Mouse (Mus musculus) midbrain, embryonic 14.5 days (tissue): ENCODE measurements around the gene Bnc1. TPM values are rescaled to one million over a fixed set of nuclear protein-coding genes. Genes with fewer than 3 reads are reported as not detected.
A peak's percentile ranks its signal among the peaks of the same experiment; 100 is the strongest.

Experiments used
- ATAC-seq: fragments of 200-750 bp; cut with Nextera tagmentation; 2 replicates; pipeline ENCODE4 v1.8.0; 2017; ENCODE audit warnings: moderate number of reproducible peaks, moderate library complexity; ENCODE audit not compliant: low FRiP score, low TSS enrichment
- DNase-seq: peaks from one replicate; pipeline ENCODE4 v3.0.0-alpha.2; 2015
- H3K27ac ChIP-seq: fragments of 300-500 bp; sonication (generic); replicated peaks from 2 replicates; pipeline ENCODE4 v1.5.1; 2014; ENCODE audit warnings: mild to moderate bottlenecking, low read depth, low read length, moderate library complexity
- H3K27me3 ChIP-seq: fragments of 300-500 bp; sonication (generic); 2 replicates; pipeline ENCODE4 v1.6.1; 2014; ENCODE audit warnings: low read length, control low read depth, mixed read lengths; ENCODE audit not compliant: control insufficient read depth, insufficient read depth
- H3K36me3 ChIP-seq: fragments of 300-500 bp; sonication (generic); 2 replicates; pipeline ENCODE4 v1.6.1; 2014; ENCODE audit warnings: low read length, control low read depth; ENCODE audit not compliant: control insufficient read depth, insufficient read depth
- H3K4me1 ChIP-seq: fragments of 300-500 bp; sonication (generic); 2 replicates; pipeline ENCODE4 v1.6.1; 2014; ENCODE audit warnings: mild to moderate bottlenecking, antibody characterized with exemption, low read length, control low read depth; ENCODE audit not compliant: control insufficient read depth, insufficient read depth
- H3K4me2 ChIP-seq: fragments of 300-500 bp; sonication (generic); 2 replicates; pipeline ENCODE4 v1.6.1; 2014; ENCODE audit warnings: mild to moderate bottlenecking, low read length, moderate library complexity
- H3K4me3 ChIP-seq: fragments of 300-500 bp; sonication (generic); replicated peaks from 2 replicates; pipeline ENCODE4 v1.5.1; 2014; ENCODE audit warnings: low read depth, low read length
- H3K9ac ChIP-seq: fragments of 300-500 bp; sonication (generic); replicated peaks from 2 replicates; pipeline ENCODE4 v1.6.1; 2014; ENCODE audit warnings: mild to moderate bottlenecking, low read length, moderate library complexity
- H3K9me3 ChIP-seq: fragments of 300-500 bp; sonication (generic); 2 replicates; pipeline ENCODE4 v1.6.1; 2016; ENCODE audit warnings: low read length, control low read depth, mixed read lengths; ENCODE audit not compliant: control insufficient read depth
- WGBS: fragments of 180-500 bp; shearing (Covaris S2); extraction: QIAGEN DNeasy Blood & Tissue Kit; methylation state at CpG from one replicate; pipeline ENCODE4 v1.1.7; 2014; 5-methylcytosine and 5-hydroxymethylcytosine counted together
- polyA plus RNA-seq: library from polyadenylated mRNA; unstranded; fragments of >200 nt; fragmentation: Nextera tagmentation; extraction: Ambion mirVana; gene quantifications from 2 replicates; pipeline ENCODE4 v1.2.1, GENCODE M21; 2014

Bnc1 gene
- polyA plus RNA-seq = 0.27 and 0.30 TPM in 2 replicates

DNA sequence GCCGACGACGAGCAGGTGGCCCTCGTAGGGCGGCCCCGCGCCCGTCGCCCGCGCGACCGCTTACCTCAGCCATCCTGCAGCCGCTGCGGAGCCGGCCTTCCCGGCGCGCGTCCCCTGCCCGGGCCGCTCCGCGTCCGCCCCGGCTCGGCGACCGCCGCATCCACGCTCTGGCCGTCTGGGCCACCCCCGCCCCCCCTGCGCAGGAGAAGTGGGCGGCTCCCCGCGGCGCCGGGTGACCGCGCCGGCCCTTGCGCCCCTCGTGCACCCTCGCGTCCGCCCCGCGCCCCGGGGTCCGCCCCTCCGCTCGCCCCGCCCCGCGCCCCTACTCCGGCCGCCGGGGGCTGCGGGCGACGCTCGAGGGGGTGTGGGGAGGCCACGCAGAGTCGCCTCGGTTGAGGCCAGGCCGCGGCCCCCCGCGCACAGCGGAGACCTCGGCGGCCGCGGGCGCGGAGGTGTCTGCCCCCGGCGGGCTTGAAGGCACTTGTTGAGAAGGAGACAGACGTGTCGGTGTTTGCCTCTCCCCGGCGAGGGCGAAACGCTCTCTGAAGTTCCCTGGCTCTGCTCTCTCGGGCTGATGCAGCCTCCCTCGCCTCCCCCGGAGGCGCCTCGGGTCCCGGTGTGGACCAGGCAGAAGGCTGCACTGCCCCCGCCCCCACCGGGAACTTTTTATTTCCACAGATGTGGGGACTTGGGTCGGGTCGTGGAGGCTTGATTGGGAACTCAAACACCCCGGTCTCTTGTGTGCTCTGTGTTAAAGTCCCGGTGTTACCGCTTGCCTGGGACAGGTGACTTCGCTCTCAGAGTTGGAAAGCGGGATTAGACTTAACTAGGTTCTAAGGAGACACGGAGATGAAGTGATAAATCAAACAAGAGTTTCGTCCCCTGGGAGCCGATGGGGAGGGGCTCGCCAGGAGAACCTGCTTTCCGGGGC is at the start of gene Bnc1:
Bnc1 (minus strand) TSS at position 162 of the 931 bp plus-strand sequence.
- Histone ChIP-seq H3K36me3 (no peaks in the 10 kb centered on the region), H3K9ac (peak within 1 kb of the TSS; percentile 40), H3K4me3 (peak within 1 kb of the TSS; percentile 45), H3K4me2 (peak within 1 kb of the TSS; percentile 90), H3K27me3 (peaks cover 62% of the 10 kb centered on the region), H3K27ac (no peak within 1 kb of the TSS), H3K9me3 (no peaks in the 10 kb centered on the region), H3K4me1 (peaks cover 3% of the 10 kb centered on the region; the same call in 1 of the 2 replicates)
- under 1% methylated on average over 90 of the region's 105 CpGs for WGBS
- ATAC-seq (peak; percentile 57), DNase-seq (peak; percentile 58)

DNA sequence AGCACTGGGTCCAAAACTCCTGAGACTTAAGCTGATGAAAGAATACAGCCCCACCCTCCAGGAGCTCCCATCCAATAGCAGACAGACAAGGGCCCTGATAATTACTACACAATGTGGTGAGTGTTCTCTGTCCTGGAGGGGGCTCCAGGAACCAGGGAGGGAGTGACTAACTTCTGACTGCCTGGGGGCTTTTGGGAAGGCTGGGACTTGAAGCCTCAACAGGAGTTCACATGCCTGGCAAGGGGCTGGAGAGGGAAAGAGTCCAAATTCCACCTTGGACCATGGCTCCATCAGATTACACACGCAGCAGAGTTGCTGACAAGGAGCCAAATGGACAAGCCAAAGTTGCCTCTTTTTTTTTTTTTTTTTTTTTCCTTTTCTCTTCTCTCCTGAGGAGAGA is 41.3 kb upstream of the Bnc1 start:
- H3K9ac ChIP-seq = no peak overlapping the region
- H3K4me2 ChIP-seq = no peak overlapping the region
- no peak for ATAC-seq
- no peak overlapping the region for H3K27ac ChIP-seq
- no peak for DNase-seq
- H3K4me3 ChIP-seq = no peak overlapping the region
- no peaks in the 10 kb centered on the region for H3K27me3 ChIP-seq
- WGBS = 65% methylated on average over 1 of the region's 1 CpGs
- H3K4me1 ChIP-seq = no peaks in the 10 kb centered on the region
- no peaks in the 10 kb centered on the region for H3K36me3 ChIP-seq
- H3K9me3 ChIP-seq = no peaks in the 10 kb centered on the region

DNA sequence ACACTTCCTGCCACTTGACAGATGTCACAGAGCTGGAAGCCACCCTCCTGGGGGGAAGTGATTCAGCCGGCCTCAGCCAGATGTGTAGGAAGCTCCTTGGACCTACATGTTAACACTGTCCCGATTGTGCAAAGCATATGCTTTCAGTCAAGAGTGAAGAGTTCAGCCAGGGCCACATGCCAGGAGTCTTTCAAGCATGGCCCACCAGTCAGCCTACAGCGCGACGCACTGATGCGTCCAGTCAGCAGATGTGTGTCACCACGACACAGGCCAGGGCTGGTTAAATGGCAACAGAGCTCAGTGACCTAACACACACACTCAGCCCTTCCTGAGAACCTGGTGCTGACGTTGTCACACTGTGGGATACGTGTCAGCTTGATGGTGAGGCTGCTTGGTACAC is 37.6 kb upstream of the Bnc1 start:
- 73% methylated on average over 9 of the region's 9 CpGs for WGBS
- H3K36me3 ChIP-seq = no peaks in the 10 kb centered on the region
- no peak overlapping the region for H3K4me3 ChIP-seq
- H3K9me3 ChIP-seq = no peaks in the 10 kb centered on the region
- ATAC-seq (no peak), DNase-seq (no peak)
- H3K27ac ChIP-seq = no peak overlapping the region
- H3K27me3 ChIP-seq = no peaks in the 10 kb centered on the region
- H3K9ac ChIP-seq = no peak overlapping the region
- no peaks in the 10 kb centered on the region for H3K4me1 ChIP-seq
- H3K4me2 ChIP-seq = no peak overlapping the region

DNA sequence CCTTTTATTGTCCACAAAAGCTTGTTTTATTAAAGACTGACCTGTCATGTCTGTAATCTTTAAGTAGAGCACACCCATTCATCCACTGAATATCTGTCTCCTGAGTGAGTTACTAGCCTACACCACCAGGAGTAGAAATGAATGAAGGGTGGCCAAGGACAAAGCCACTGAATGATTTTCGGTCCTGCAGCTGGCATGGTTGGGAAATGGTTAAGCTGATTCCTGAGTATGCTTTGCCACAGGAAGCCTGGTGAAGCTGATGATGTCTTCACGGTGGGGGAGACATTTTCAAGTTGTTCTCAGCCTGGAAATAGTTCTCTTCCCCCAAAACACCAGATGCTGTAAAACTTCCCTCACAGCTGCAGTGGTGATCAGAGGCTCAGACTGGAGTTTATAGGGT is 33.7 kb upstream of the Bnc1 start:
- ATAC-seq = no peak
- H3K4me2 ChIP-seq = no peak overlapping the region
- no peak overlapping the region for H3K27ac ChIP-seq
- H3K27me3 ChIP-seq = no peaks in the 10 kb centered on the region
- DNase-seq = no peak
- no peaks in the 10 kb centered on the region for H3K36me3 ChIP-seq
- WGBS = 79% methylated on average over 2 of the region's 2 CpGs
- H3K4me3 ChIP-seq = no peak overlapping the region
- no peaks in the 10 kb centered on the region for H3K4me1 ChIP-seq
- H3K9me3 ChIP-seq = no peaks in the 10 kb centered on the region
- H3K9ac ChIP-seq = no peak overlapping the region

DNA sequence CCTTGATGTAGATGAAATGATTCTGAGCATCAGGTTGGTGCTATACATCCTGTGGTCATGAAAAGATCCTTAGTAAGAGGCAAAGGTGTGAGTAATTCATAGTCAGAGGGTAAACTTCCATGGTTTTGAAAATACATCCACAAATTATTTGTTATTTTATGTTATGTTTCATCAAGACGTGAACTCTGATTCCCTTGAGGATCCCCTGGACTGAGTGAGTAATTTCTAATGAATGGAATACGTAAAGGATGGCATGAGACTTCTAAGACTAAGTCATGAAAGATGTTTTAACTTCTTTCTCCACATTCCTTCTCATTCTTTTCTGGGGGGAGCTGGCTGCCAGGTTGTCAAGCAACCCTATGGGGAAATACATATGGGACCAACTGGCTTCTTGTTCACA is 31.6 kb upstream of the Bnc1 start:
- WGBS = 93% methylated on average over 2 of the region's 2 CpGs
- Histone ChIP-seq H3K4me2 (no peak overlapping the region), H3K27me3 (no peaks in the 10 kb centered on the region), H3K4me1 (no peaks in the 10 kb centered on the region), H3K9me3 (no peaks in the 10 kb centered on the region), H3K27ac (no peak overlapping the region), H3K9ac (no peak overlapping the region), H3K4me3 (no peak overlapping the region), H3K36me3 (no peaks in the 10 kb centered on the region)
- ATAC-seq = no peak
- no peak for DNase-seq

DNA sequence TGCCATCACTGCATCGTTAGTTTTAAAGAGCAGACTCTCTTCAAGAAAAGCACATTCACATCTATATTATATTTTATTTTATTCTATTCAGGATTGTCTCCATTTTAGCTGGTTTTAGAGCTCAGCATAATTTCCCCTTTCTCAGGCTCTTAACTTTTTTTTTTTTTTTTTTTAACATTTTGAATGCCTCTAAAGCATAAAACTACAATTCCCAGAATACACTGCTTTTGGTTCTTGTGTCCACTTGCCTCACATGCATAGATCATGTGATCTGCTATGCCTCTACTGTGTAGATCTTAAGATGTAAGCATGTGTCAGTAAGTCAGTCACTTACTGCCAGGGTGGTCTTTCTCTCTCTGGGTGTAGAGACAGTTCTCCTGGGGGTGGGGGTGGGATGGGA is 30.3 kb upstream of the Bnc1 start:
- DNase-seq (no peak), ATAC-seq (no peak)
- Histone ChIP-seq H3K9ac (no peak overlapping the region), H3K4me1 (no peaks in the 10 kb centered on the region), H3K4me3 (no peak overlapping the region), H3K27me3 (no peaks in the 10 kb centered on the region), H3K4me2 (no peak overlapping the region), H3K27ac (no peak overlapping the region), H3K9me3 (no peaks in the 10 kb centered on the region), H3K36me3 (no peaks in the 10 kb centered on the region)
- 95% methylated on average over 1 of the region's 1 CpGs for WGBS

DNA sequence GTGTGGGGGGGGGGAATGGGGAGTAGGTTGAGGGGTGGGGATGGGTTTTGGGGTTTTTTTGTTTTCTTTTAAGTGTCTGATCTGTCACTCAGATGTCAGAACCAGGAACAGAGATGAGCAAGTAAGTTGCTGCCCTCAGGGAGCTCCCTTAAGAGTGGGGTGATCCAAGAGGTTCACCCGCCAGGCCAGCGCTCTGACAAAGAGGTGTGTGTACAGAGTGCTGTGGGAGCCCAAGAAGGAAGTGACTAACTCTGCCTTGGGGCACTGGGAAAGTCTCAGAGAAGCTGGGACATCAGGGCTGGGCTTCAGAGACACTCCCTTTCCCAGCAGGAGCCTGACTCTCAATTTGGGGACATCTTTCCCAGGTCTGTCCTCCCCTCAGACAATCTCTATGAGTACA is 25.9 kb upstream of the Bnc1 start:
- H3K27me3 ChIP-seq = no peaks in the 10 kb centered on the region
- H3K27ac ChIP-seq = no peak overlapping the region
- no peak overlapping the region for H3K4me2 ChIP-seq
- H3K9me3 ChIP-seq = no peaks in the 10 kb centered on the region
- DNase-seq = no peak
- no peaks in the 10 kb centered on the region for H3K4me1 ChIP-seq
- ATAC-seq = no peak
- no peaks in the 10 kb centered on the region for H3K36me3 ChIP-seq
- 84% methylated on average over 2 of the region's 2 CpGs for WGBS
- no peak overlapping the region for H3K9ac ChIP-seq
- no peak overlapping the region for H3K4me3 ChIP-seq

DNA sequence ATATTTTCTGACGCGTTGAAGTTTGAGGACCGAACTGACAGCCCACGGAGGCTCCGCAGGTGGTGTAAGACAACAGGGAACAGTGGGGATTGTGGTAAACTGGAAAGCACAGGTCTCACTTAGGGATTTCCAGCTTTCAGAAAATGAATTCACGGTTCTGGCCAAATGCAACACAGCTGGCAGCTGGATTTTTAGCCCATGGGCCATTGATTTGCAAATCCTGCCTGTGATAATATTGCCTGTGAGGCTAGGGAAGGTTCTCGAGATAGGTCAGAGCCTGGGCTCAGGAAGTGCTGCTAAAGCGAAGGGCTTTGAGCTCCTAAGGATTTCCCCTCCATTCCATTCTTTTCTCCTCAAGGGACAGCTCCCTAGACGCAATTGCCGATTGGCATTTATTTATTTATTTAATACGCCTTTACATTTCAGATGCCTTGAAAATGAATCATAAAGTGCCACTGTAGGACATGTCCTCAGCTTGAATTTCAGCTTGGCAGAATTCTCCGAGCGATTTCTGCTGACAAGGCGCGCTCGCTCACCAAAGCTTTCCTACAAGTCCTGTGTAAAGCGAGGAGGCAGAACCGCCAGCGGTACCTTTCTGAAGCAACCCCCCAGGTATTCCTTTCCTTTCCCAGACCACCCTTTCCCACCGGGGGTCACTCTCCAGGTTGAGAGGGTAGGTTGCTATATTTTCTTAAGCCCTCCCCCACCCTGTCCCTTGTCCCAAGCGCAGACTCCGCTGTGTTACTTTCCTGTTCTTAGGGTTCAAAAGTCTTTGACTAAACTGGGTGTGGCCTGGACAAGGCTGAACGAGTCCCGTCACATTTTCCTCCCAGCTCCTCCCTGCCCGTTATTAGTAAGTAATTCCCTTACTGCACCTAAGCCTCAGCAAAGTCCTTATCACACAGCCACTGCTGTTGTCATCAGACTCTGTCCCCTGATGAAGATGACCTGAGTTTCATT is 24.9 kb upstream of the Bnc1 start:
- 6% methylated on average over 25 of the region's 25 CpGs for WGBS
- no peak overlapping the region for H3K4me3 ChIP-seq

More for the DNA sequence above, 24.9 kb upstream of the Bnc1 start:
- DNase-seq = peak; percentile 47
- ATAC-seq = no peak
- H3K4me1 ChIP-seq = no peaks in the 10 kb centered on the region
- no peaks in the 10 kb centered on the region for H3K36me3 ChIP-seq
- H3K27ac ChIP-seq = no peak overlapping the region
- peak overlapping the region; percentile 37 for H3K4me2 ChIP-seq
- no peaks in the 10 kb centered on the region for H3K9me3 ChIP-seq
- no peak overlapping the region for H3K9ac ChIP-seq
- H3K27me3 ChIP-seq = no peaks in the 10 kb centered on the region
